Mouse (Mus musculus): ENCODE results near the gene Edn3. TPM values are rescaled to one million over a fixed set of nuclear protein-coding genes. Genes with fewer than 3 reads are reported as not detected.

The Edn3 gene
- polyA plus RNA-seq, 1 experiment: not detected

- TF ChIP-seq CTCF (IDR thresholded peaks at IDR 0.05; ENCODE audit: control insufficient read depth, insufficient read depth, low read length): no peak
- TF ChIP-seq POLR2A (IDR thresholded peaks at IDR 0.05; ENCODE audit: borderline replicate concordance, control insufficient read depth, low read depth, low read length): no peak
- 66% methylated on average over 8 of the region's 8 CpGs for WGBS
- no peak overlapping the region for H3K27ac ChIP-seq (ENCODE audit: control insufficient read depth, insufficient read depth, low read depth, low read length, poor library complexity)
- H3K4me3 ChIP-seq (replicated peaks; ENCODE audit: control insufficient read depth, low read depth, low read length): no peak overlapping the region
- H3K4me1 ChIP-seq (ENCODE audit: control insufficient read depth, insufficient read depth, low read length): no peaks in the 10 kb centered on the region
Observed at GRCm38 (mm10) chr2:174748381-174748780, 12.0 kb upstream of the Edn3 start.

GRCm38 (mm10) chr2:174753197-174753596 is 7.2 kb upstream of the Edn3 start:
- Histone ChIP-seq H3K4me3 (replicated peaks; ENCODE audit: control insufficient read depth, low read depth, low read length) (no peak overlapping the region), H3K4me1 (ENCODE audit: control insufficient read depth, insufficient read depth, low read length) (no peaks in the 10 kb centered on the region), H3K27ac (ENCODE audit: control insufficient read depth, insufficient read depth, low read depth, low read length, poor library complexity) (no peak overlapping the region)
- TF ChIP-seq POLR2A (IDR thresholded peaks at IDR 0.05; ENCODE audit: borderline replicate concordance, control insufficient read depth, low read depth, low read length): no peak
- no peak for TF ChIP-seq CTCF (IDR thresholded peaks at IDR 0.05; ENCODE audit: control insufficient read depth, insufficient read depth, low read length)
- WGBS: 90% methylated on average over 1 of the region's 1 CpGs

- 71% methylated on average over 1 of the region's 1 CpGs for WGBS
- no peak for TF ChIP-seq POLR2A (IDR thresholded peaks at IDR 0.05; ENCODE audit: borderline replicate concordance, control insufficient read depth, low read depth, low read length)
- H3K4me1 ChIP-seq (ENCODE audit: control insufficient read depth, insufficient read depth, low read length): no peaks in the 10 kb centered on the region
- H3K27ac ChIP-seq (ENCODE audit: control insufficient read depth, insufficient read depth, low read depth, low read length, poor library complexity): no peak overlapping the region
- H3K4me3 ChIP-seq (replicated peaks; ENCODE audit: control insufficient read depth, low read depth, low read length): no peak overlapping the region
Observed at GRCm38 (mm10) chr2:174754231-174754630, 6.2 kb upstream of the Edn3 start.

- Histone ChIP-seq H3K4me1 (ENCODE audit: control insufficient read depth, insufficient read depth, low read length) (no peaks in the 10 kb centered on the region), H3K4me3 (replicated peaks; ENCODE audit: control insufficient read depth, low read depth, low read length) (no peak overlapping the region), H3K27ac (ENCODE audit: control insufficient read depth, insufficient read depth, low read depth, low read length, poor library complexity) (no peak overlapping the region)
- WGBS: 59% methylated on average over 4 of the region's 4 CpGs
- TF ChIP-seq CTCF (IDR thresholded peaks at IDR 0.05; ENCODE audit: control insufficient read depth, insufficient read depth, low read length) (no peak), POLR2A (IDR thresholded peaks at IDR 0.05; ENCODE audit: borderline replicate concordance, control insufficient read depth, low read depth, low read length) (no peak)
Observed at GRCm38 (mm10) chr2:174759189-174759588, 1.2 kb upstream of the Edn3 start.

- H3K27ac ChIP-seq (ENCODE audit: control insufficient read depth, insufficient read depth, low read depth, low read length, poor library complexity): no peak overlapping the region
- WGBS: 89% methylated on average over 6 of the region's 6 CpGs
- TF ChIP-seq CTCF (IDR thresholded peaks at IDR 0.05; ENCODE audit: control insufficient read depth, insufficient read depth, low read length) (no peak), POLR2A (IDR thresholded peaks at IDR 0.05; ENCODE audit: borderline replicate concordance, control insufficient read depth, low read depth, low read length) (no peak)
- no peak overlapping the region for H3K4me3 ChIP-seq (replicated peaks; ENCODE audit: control insufficient read depth, low read depth, low read length)
- no peaks in the 10 kb centered on the region for H3K4me1 ChIP-seq (ENCODE audit: control insufficient read depth, insufficient read depth, low read length)
Observed at GRCm38 (mm10) chr2:174761452-174762101, 1.2 kb downstream of the Edn3 start.

GRCm38 (mm10) chr2:174762310-174762709 is 1.9 kb downstream of the Edn3 start:
- H3K4me1 ChIP-seq (ENCODE audit: control insufficient read depth, insufficient read depth, low read length): no peaks in the 10 kb centered on the region
- no peak for TF ChIP-seq POLR2A (IDR thresholded peaks at IDR 0.05; ENCODE audit: borderline replicate concordance, control insufficient read depth, low read depth, low read length)
- no peak for TF ChIP-seq CTCF (IDR thresholded peaks at IDR 0.05; ENCODE audit: control insufficient read depth, insufficient read depth, low read length)
- whole genome bisulfite sequencing: 83% methylated on average over 2 of the region's 2 CpGs
- H3K27ac ChIP-seq (ENCODE audit: control insufficient read depth, insufficient read depth, low read depth, low read length, poor library complexity): no peak overlapping the region
- no peak overlapping the region for H3K4me3 ChIP-seq (replicated peaks; ENCODE audit: control insufficient read depth, low read depth, low read length)

GRCm38 (mm10) chr2:174768891-174769528 is 8.6 kb downstream of the Edn3 start:
- no peak for TF ChIP-seq POLR2A (IDR thresholded peaks at IDR 0.05; ENCODE audit: borderline replicate concordance, control insufficient read depth, low read depth, low read length)
- no peak for TF ChIP-seq CTCF (IDR thresholded peaks at IDR 0.05; ENCODE audit: control insufficient read depth, insufficient read depth, low read length)
- WGBS: 76% methylated on average over 7 of the region's 7 CpGs
- Histone ChIP-seq H3K27ac (ENCODE audit: control insufficient read depth, insufficient read depth, low read depth, low read length, poor library complexity) (no peak overlapping the region), H3K4me3 (replicated peaks; ENCODE audit: control insufficient read depth, low read depth, low read length) (no peak overlapping the region), H3K4me1 (ENCODE audit: control insufficient read depth, insufficient read depth, low read length) (no peaks in the 10 kb centered on the region)

GRCm38 (mm10) chr2:174774177-174775111 is 14.0 kb downstream of the Edn3 start:
- TF ChIP-seq POLR2A (IDR thresholded peaks at IDR 0.05; ENCODE audit: borderline replicate concordance, control insufficient read depth, low read depth, low read length) (no peak), CTCF (IDR thresholded peaks at IDR 0.05; ENCODE audit: control insufficient read depth, insufficient read depth, low read length) (no peak)
- Histone ChIP-seq H3K4me1 (ENCODE audit: control insufficient read depth, insufficient read depth, low read length) (no peaks in the 10 kb centered on the region), H3K4me3 (replicated peaks; ENCODE audit: control insufficient read depth, low read depth, low read length) (no peak overlapping the region), H3K27ac (ENCODE audit: control insufficient read depth, insufficient read depth, low read depth, low read length, poor library complexity) (no peak overlapping the region)
- WGBS: 14% methylated on average over 10 of the region's 10 CpGs
